Mouse (Mus musculus) skeletal muscle tissue, postnatal 0 days (tissue): ENCODE measurements around the gene B3gat1. TPM values are rescaled to one million over a fixed set of nuclear protein-coding genes. Genes with fewer than 3 reads are reported as not detected.

Source experiments
- polyA plus RNA-seq: library from polyadenylated mRNA; unstranded; fragments of >200 nt; fragmentation: Nextera tagmentation; extraction: Ambion mirVana; gene quantifications from 2 replicates; pipeline ENCODE4 v1.2.1, GENCODE M21; 2015

Gene B3gat1
- polyA plus RNA-seq: 0.68 and 0.88 TPM in 2 replicates

GRCm38 (mm10) chr9:26733206-26733891 is at the start of gene B3gat1:
TSS of gene B3gat1 (plus strand) at chr9:26733728.

GRCm38 (mm10) chr9:26805935-26806666 is 72.6 kb downstream of the B3gat1 start, which contains the start of gene Glb1l2:
TSS of gene Glb1l2 (minus strand) at chr9:26806468.

Other genes starting within 250 kb of the B3gat1 start
- gene Glb1l2, start 72.7 kb downstream of the B3gat1 start, polyA plus RNA-seq: 1.9 and 10.7 TPM in 2 replicates
- gene Glb1l3, start 127.2 kb downstream of the B3gat1 start, polyA plus RNA-seq: not detected in 2 replicates
- not detected in 2 replicates for gene Gm1110, start 189.4 kb downstream of the B3gat1 start, polyA plus RNA-seq